Mouse (Mus musculus) retina, adult 2 months (tissue): ENCODE measurements around the gene Tifa.

Experiments
- DNase-seq: peaks from one replicate; pipeline ENCODE4 v3.0.0-alpha.2; 2012; ENCODE audit warnings: low read depth, low spot score

The Tifa gene

GRCm38 (mm10) chr3:127787032-127787431 lies 2.6 kb upstream of the Tifa start:
- DNase-seq, result no peak

GRCm38 (mm10) chr3:127788038-127788437 lies 1.6 kb upstream of the Tifa start:
- DNase-seq, result no peak

- no peak for DNase-seq
These were observed 686 bp upstream of the Tifa start for GRCm38 (mm10) chr3:127788919-127789318.

- no peak for DNase-seq
These were observed 840 bp downstream of the Tifa start for GRCm38 (mm10) chr3:127790234-127791055.

GRCm38 (mm10) chr3:127791056-127791483 lies 1.5 kb downstream of the Tifa start:
- no peak for DNase-seq

- DNase-seq, result no peak
These were observed 2.3 kb downstream of the Tifa start for GRCm38 (mm10) chr3:127791595-127792561.

GRCm38 (mm10) chr3:127793022-127793421 lies 3.4 kb downstream of the Tifa start:
- no peak for DNase-seq

GRCm38 (mm10) chr3:127795762-127796161 lies 6.2 kb downstream of the Tifa start:
- no peak for DNase-seq

GRCm38 (mm10) chr3:127796271-127796670 lies 6.7 kb downstream of the Tifa start:
- DNase-seq, result no peak

GRCm38 (mm10) chr3:127801162-127801561 lies 11.6 kb downstream of the Tifa start:
- DNase-seq, result no peak

GRCm38 (mm10) chr3:127802814-127803213 lies 13.2 kb downstream of the Tifa start:
- no peak for DNase-seq

- no peak for DNase-seq
These were observed 14.8 kb downstream of the Tifa start for GRCm38 (mm10) chr3:127804439-127804838.

GRCm38 (mm10) chr3:127805071-127805470 lies 15.5 kb downstream of the Tifa start:
- no peak for DNase-seq

- no peak for DNase-seq
These were observed 16.4 kb downstream of the Tifa start for GRCm38 (mm10) chr3:127805991-127806390.

- DNase-seq, result no peak
These were observed 18.2 kb downstream of the Tifa start for GRCm38 (mm10) chr3:127807846-127808245.

- no peak for DNase-seq
These were observed 19.5 kb downstream of the Tifa start for GRCm38 (mm10) chr3:127809103-127809502.

GRCm38 (mm10) chr3:127817120-127817683 lies 27.6 kb downstream of the Tifa start:
- no peak for DNase-seq

GRCm38 (mm10) chr3:127818694-127819663 lies 29.4 kb downstream of the Tifa start:
- no peak for DNase-seq

- DNase-seq, result no peak
These were observed 30.8 kb downstream of the Tifa start for GRCm38 (mm10) chr3:127820400-127820799.

GRCm38 (mm10) chr3:127821209-127821608 lies 31.6 kb downstream of the Tifa start:
- no peak for DNase-seq
